Mouse (Mus musculus): ENCODE results near the gene Cecr2. TPM values are rescaled to one million over a fixed set of nuclear protein-coding genes. Genes with fewer than 3 reads are reported as not detected.
"Not testable (repeated sequence)": the region's sequence is repeated elsewhere in the genome, so short reads cannot be mapped to it uniquely, and the experiment has no call there.

Gene Cecr2
- 1 to 10 TPM; 5.9 to 6.8 TPM for total RNA-seq (2021)
- 4.4 and 5.2 TPM in 2 replicates for polyA plus RNA-seq (2012; rRNA removed)
- long read RNA-seq, full-length matches to known transcripts: 1 of 3 reads
- long read RNA-seq, partial matches to known transcripts: 1 of 3 reads
- long read RNA-seq, other reads (novel, unspliced or antisense): 1 of 3 reads

- peak; percentile 87 for DNase-seq
Observed at GRCm38 (mm10) chr6:120665816-120666760, at the start of gene Cecr2. Gene Cecr2 (plus strand): TSS chr6:120666369.

GRCm38 (mm10) chr6:120617586-120617985, 48.6 kb upstream of the Cecr2 start:
- no peak for DNase-seq

- DNase-seq: no peak
Observed at GRCm38 (mm10) chr6:120618518-120619402, 47.4 kb upstream of the Cecr2 start.

- DNase-seq: no peak
Observed at GRCm38 (mm10) chr6:120620193-120620592, 46.0 kb upstream of the Cecr2 start.

- DNase-seq: peak; percentile 72
Observed at GRCm38 (mm10) chr6:120625081-120625480, 41.1 kb upstream of the Cecr2 start.

GRCm38 (mm10) chr6:120627096-120627495, 39.1 kb upstream of the Cecr2 start:
- DNase-seq: no peak

GRCm38 (mm10) chr6:120628963-120629362, 37.2 kb upstream of the Cecr2 start:
- no peak for DNase-seq

GRCm38 (mm10) chr6:120635391-120636028, 30.7 kb upstream of the Cecr2 start:
- no peak for DNase-seq

GRCm38 (mm10) chr6:120639547-120639946, 26.6 kb upstream of the Cecr2 start:
- no peak for DNase-seq

GRCm38 (mm10) chr6:120641866-120642378, 24.2 kb upstream of the Cecr2 start:
- no peak for DNase-seq

GRCm38 (mm10) chr6:120643776-120644175, 22.4 kb upstream of the Cecr2 start:
- no peak for DNase-seq

GRCm38 (mm10) chr6:120644346-120645299, 21.5 kb upstream of the Cecr2 start:
- no peak for DNase-seq

- DNase-seq: not testable (repeated sequence)
Observed at GRCm38 (mm10) chr6:120647246-120648028, 18.7 kb upstream of the Cecr2 start.

- DNase-seq: no peak
Observed at GRCm38 (mm10) chr6:120648205-120648604, 18.0 kb upstream of the Cecr2 start.

GRCm38 (mm10) chr6:120652666-120653065, 13.5 kb upstream of the Cecr2 start:
- no peak for DNase-seq

- no peak for DNase-seq
Observed at GRCm38 (mm10) chr6:120655702-120656101, 10.5 kb upstream of the Cecr2 start.

- no peak for DNase-seq
Observed at GRCm38 (mm10) chr6:120658848-120659247, 7.3 kb upstream of the Cecr2 start.

GRCm38 (mm10) chr6:120665415-120665815, 754 bp upstream of the Cecr2 start:
- DNase-seq: peak; percentile 86

- DNase-seq: peak; percentile 78
Observed at GRCm38 (mm10) chr6:120666761-120667421, 722 bp downstream of the Cecr2 start.

All from adrenal gland, adult 2 months (tissue).